Mouse (Mus musculus) MEL (cell line): Measurements from ENCODE around the gene Ppig.

ENCODE experiments used
- BHLHE40 ChIP-seq: IDR thresholded peaks from 2 replicates; pipeline ENCODE4 v1.6.1; 2012; ENCODE audit warnings: low read depth, mild to moderate bottlenecking, inconsistent platforms, low read length, improper control_type of control experiment, borderline replicate concordance
- CTCF ChIP-seq, 3 experiments: IDR thresholded peaks in 2 of 3; conservative IDR thresholded peaks in 1 of 3; 2 replicates each; pipeline ENCODE4 v1.5.1; 2011 to 2012; ENCODE audit warnings: low read length in 3 of 3, low read depth in 2 of 3, mild to moderate bottlenecking in 2 of 3, improper control_type of control experiment in 1 of 3, inconsistent platforms in 1 of 3, mixed read lengths in 1 of 3, moderate library complexity in 1 of 3; ENCODE audit not compliant: control insufficient read depth in 1 of 3, insufficient read depth in 1 of 3, poor library complexity in 1 of 3, severe bottlenecking in 1 of 3
- MEF2A ChIP-seq: IDR thresholded peaks from 2 replicates; pipeline ENCODE4 v1.6.1; 2014; ENCODE audit warnings: low read depth, mild to moderate bottlenecking, inconsistent platforms, low read length, improper control_type of control experiment; ENCODE audit not compliant: poor library complexity, insufficient replicate concordance, severe bottlenecking; ENCODE audit errors: extremely low read depth
- POLR2A ChIP-seq, 2 experiments: IDR thresholded peaks; 2 replicates each; pipeline ENCODE4 v1.6.1; 2011 to 2012; ENCODE audit warnings: low read length in 2 of 2, mild to moderate bottlenecking in 2 of 2, control low read depth in 1 of 2, improper control_type of control experiment in 1 of 2, low read depth in 1 of 2, moderate library complexity in 1 of 2; ENCODE audit not compliant: control insufficient read depth in 1 of 2, insufficient read depth in 1 of 2, poor library complexity in 1 of 2

GRCm38 (mm10) chr2:69713626-69714014 lies 8.7 kb upstream of the Ppig start:
- TF ChIP-seq POLR2A (IDR thresholded peaks at IDR 0.05; ENCODE audit: control insufficient read depth in 1 of 2, insufficient read depth in 1 of 2, low read depth in 1 of 2, low read length in 2 of 2, poor library complexity in 1 of 2) (no peak), CTCF (IDR thresholded peaks at IDR 0.05 in 2 of 3, conservative IDR thresholded peaks at IDR 0.05 in 1 of 3; ENCODE audit: control insufficient read depth in 1 of 3, insufficient read depth in 1 of 3, low read depth in 2 of 3, low read length in 3 of 3, poor library complexity in 1 of 3, severe bottlenecking in 1 of 3) (no peak), BHLHE40 (no peak), MEF2A (no peak)
